Mouse (Mus musculus) cortical plate, adult 2 months (tissue): ENCODE measurements around the gene Cdc45. TPM values are rescaled to one million over a fixed set of nuclear protein-coding genes. Genes with fewer than 3 reads are reported as not detected.
"Not testable (repeated sequence)": the region's sequence is repeated elsewhere in the genome, so short reads cannot be mapped to it uniquely, and the experiment has no call there.

Experiments
- H3K27ac ChIP-seq: fragments of 200-500 bp; 2 replicates; pipeline ENCODE4 v1.5.1; 2012; ENCODE audit warnings: low read length, control low read depth, inconsistent platforms; ENCODE audit not compliant: insufficient read depth
- H3K4me1 ChIP-seq: fragments of 200-500 bp; 2 replicates; pipeline ENCODE4 v1.6.1; 2011; ENCODE audit warnings: low read length; ENCODE audit not compliant: control insufficient read depth, insufficient read depth
- H3K4me3 ChIP-seq: fragments of 200-500 bp; 2 replicates; pipeline ENCODE4 v1.5.1; 2011; ENCODE audit warnings: mild to moderate bottlenecking, low read length, control low read depth; ENCODE audit not compliant: insufficient read depth
- CTCF ChIP-seq: fragments of 200-500 bp; IDR thresholded peaks from 2 replicates; pipeline ENCODE4 v1.5.1; 2011; ENCODE audit warnings: mild to moderate bottlenecking, control low read depth, low read length; ENCODE audit not compliant: insufficient read depth; ENCODE audit errors: extremely low read depth
- POLR2A ChIP-seq: fragments of 200-500 bp; IDR thresholded peaks from 2 replicates; pipeline ENCODE4 v1.6.1; 2011; ENCODE audit warnings: mild to moderate bottlenecking, low read length, control low read depth; ENCODE audit not compliant: insufficient read depth; ENCODE audit errors: extremely low read depth
- polyA plus RNA-seq: library from polyadenylated mRNA; depleted of rRNA; stranded (reverse); fragments of >200 nt; gene quantifications from 2 replicates; pipeline ENCODE4 v1.2.3, GENCODE M21; 2012; rRNA removed

Gene Cdc45
- 2.5 and 2.9 TPM in 2 replicates for polyA plus RNA-seq

GRCm38 (mm10) chr16:18811468-18812384 is at the start of gene Cdc45, which contains the start of gene Ufd1:
TSS of gene Cdc45 (minus strand) at chr16:18811987.
TSS of gene Ufd1 (plus strand) at chr16:18811779.
- Histone ChIP-seq H3K27ac (0 out of 2 replicates have a peak within 1 kb of the TSS, but pooled peaks have one; percentile 26), H3K4me1 (peaks cover 1% of the 10 kb centered on the region; the same call in 1 of the 2 replicates), H3K4me3 (peak within 1 kb of the TSS; percentile 83)
- TF ChIP-seq POLR2A, result peak; percentile 61
- no peak for TF ChIP-seq CTCF

- TF ChIP-seq CTCF, result no peak
- no peak for TF ChIP-seq POLR2A
- Histone ChIP-seq H3K27ac (no peak overlapping the region), H3K4me3 (no peak overlapping the region), H3K4me1 (no peaks in the 10 kb centered on the region)
These were observed 48.4 kb upstream of the Cdc45 start for GRCm38 (mm10) chr16:18860186-18860585.

GRCm38 (mm10) chr16:18858551-18858950 is 46.8 kb upstream of the Cdc45 start:
- Histone ChIP-seq H3K4me3 (no peak overlapping the region), H3K27ac (no peak overlapping the region), H3K4me1 (no peaks in the 10 kb centered on the region)
- TF ChIP-seq CTCF, result peak; percentile 25; the same call in 1 of the 2 replicates
- no peak for TF ChIP-seq POLR2A

- H3K4me1 ChIP-seq, H3K4me3 ChIP-seq, H3K27ac ChIP-seq: not testable (repeated sequence)
These were observed 37.9 kb upstream of the Cdc45 start for GRCm38 (mm10) chr16:18849521-18850190.

- no peak for TF ChIP-seq POLR2A
- TF ChIP-seq CTCF, result no peak
- H3K27ac ChIP-seq, result no peak overlapping the region
- no peaks in the 10 kb centered on the region for H3K4me1 ChIP-seq
- no peak overlapping the region for H3K4me3 ChIP-seq
These were observed 34.6 kb upstream of the Cdc45 start for GRCm38 (mm10) chr16:18846301-18846820.

- H3K4me1 ChIP-seq, result peaks cover 4% of the 10 kb centered on the region; the same call in 1 of the 2 replicates
- H3K27ac ChIP-seq, result no peak overlapping the region
- H3K4me3 ChIP-seq, result no peak overlapping the region
- no peak for TF ChIP-seq CTCF
- TF ChIP-seq POLR2A, result no peak
These were observed 26.6 kb upstream of the Cdc45 start for GRCm38 (mm10) chr16:18838346-18838745.

- Histone ChIP-seq H3K4me1 (peaks cover 4% of the 10 kb centered on the region; the same call in 1 of the 2 replicates), H3K4me3 (peak within 1 kb of the TSS; percentile 51), H3K27ac (no peak within 1 kb of the TSS)
- TF ChIP-seq POLR2A, result peak; percentile 83
- TF ChIP-seq CTCF, result no peak
These were observed 24.9 kb upstream of the Cdc45 start, which contains the start of the genes 2510002D24Rik and Gm28539 for GRCm38 (mm10) chr16:18836468-18837208. TSS of gene 2510002D24Rik (plus strand) at chr16:18836578. TSS of gene Gm28539 (plus strand) at chr16:18836584.

- no peak overlapping the region for H3K27ac ChIP-seq
- peaks cover 4% of the 10 kb centered on the region; the same call in 1 of the 2 replicates for H3K4me1 ChIP-seq
- no peak for TF ChIP-seq CTCF
- no peak for TF ChIP-seq POLR2A
- H3K4me3 ChIP-seq, result peak overlapping the region; percentile 51
These were observed 24.3 kb upstream of the Cdc45 start for GRCm38 (mm10) chr16:18836073-18836467.

- peaks cover 4% of the 10 kb centered on the region; the same call in 1 of the 2 replicates for H3K4me1 ChIP-seq
- H3K27ac ChIP-seq, result no peak overlapping the region
- TF ChIP-seq CTCF, result no peak
- no peak for TF ChIP-seq POLR2A
- no peak overlapping the region for H3K4me3 ChIP-seq
These were observed 21.7 kb upstream of the Cdc45 start for GRCm38 (mm10) chr16:18833486-18833885.

GRCm38 (mm10) chr16:18829102-18829501 is 17.3 kb upstream of the Cdc45 start:
- H3K27ac ChIP-seq, result no peak overlapping the region
- H3K4me3 ChIP-seq, result no peak overlapping the region
- no peaks in the 10 kb centered on the region for H3K4me1 ChIP-seq
- no peak for TF ChIP-seq POLR2A
- no peak for TF ChIP-seq CTCF
